Mouse (Mus musculus): ENCODE data around the gene Ncf1.

The Ncf1 gene

GRCm38 (mm10) chr5:134209931-134210554, 19.4 kb downstream of the Ncf1 start:
- DNase-seq (ENCODE audit: low spot score), result no peak

GRCm38 (mm10) chr5:134206721-134207120, 22.7 kb downstream of the Ncf1 start:
- no peak for DNase-seq (ENCODE audit: low spot score)

GRCm38 (mm10) chr5:134193664-134194063, 35.8 kb downstream of the Ncf1 start:
- DNase-seq (ENCODE audit: low spot score), result no peak

- no peak for DNase-seq (ENCODE audit: low spot score)
Measured at GRCm38 (mm10) chr5:134188571-134188970, 40.9 kb downstream of the Ncf1 start.

GRCm38 (mm10) chr5:134186961-134187731, 42.3 kb downstream of the Ncf1 start:
- DNase-seq (ENCODE audit: low spot score), result peak; percentile 56

GRCm38 (mm10) chr5:134186059-134186458, 43.4 kb downstream of the Ncf1 start:
- no peak for DNase-seq (ENCODE audit: low spot score)

GRCm38 (mm10) chr5:134183880-134184808, 45.3 kb downstream of the Ncf1 start, which contains the start of gene Gtf2ird2:
Gene Gtf2ird2, plus strand, starts transcription at chr5:134184019.
- DNase-seq (ENCODE audit: low spot score), result peak; percentile 100

- no peak for DNase-seq (ENCODE audit: low spot score)
Measured at GRCm38 (mm10) chr5:134183162-134183561, 46.3 kb downstream of the Ncf1 start.

- DNase-seq (ENCODE audit: low spot score), result no peak
Measured at GRCm38 (mm10) chr5:134182735-134183134, 46.7 kb downstream of the Ncf1 start.

GRCm38 (mm10) chr5:134182172-134182571, 47.3 kb downstream of the Ncf1 start:
- DNase-seq (ENCODE audit: low spot score), result no peak

GRCm38 (mm10) chr5:134179871-134180270, 49.6 kb downstream of the Ncf1 start:
- DNase-seq (ENCODE audit: low spot score), result peak; percentile 92

- no peak for DNase-seq (ENCODE audit: low spot score)
Measured at GRCm38 (mm10) chr5:134178536-134178935, 50.9 kb downstream of the Ncf1 start.

GRCm38 (mm10) chr5:134176169-134176881, 53.1 kb downstream of the Ncf1 start, which contains the start of gene Rcc1l:
Gene Rcc1l, minus strand, starts transcription at chr5:134176774.
- peak; percentile 95 for DNase-seq (ENCODE audit: low spot score)

GRCm38 (mm10) chr5:134175696-134176095, 53.7 kb downstream of the Ncf1 start:
- peak; percentile 73 for DNase-seq (ENCODE audit: low spot score)

- peak; percentile 52 for DNase-seq (ENCODE audit: low spot score)
Measured at GRCm38 (mm10) chr5:134173206-134173605, 56.2 kb downstream of the Ncf1 start.

- no peak for DNase-seq (ENCODE audit: low spot score)
Measured at GRCm38 (mm10) chr5:134170167-134170566, 59.3 kb downstream of the Ncf1 start.
